Mouse (Mus musculus) lung, postnatal 0 days (tissue): ENCODE data around the gene Sod3.

Experiments
- CTCF ChIP-seq: IDR thresholded peaks from 2 replicates; pipeline ENCODE4 v1.5.1; 2016; ENCODE audit warnings: antibody characterized with exemption, mild to moderate bottlenecking
- EP300 ChIP-seq: IDR thresholded peaks from 2 replicates; pipeline ENCODE4 v1.6.1; 2016; ENCODE audit warnings: antibody characterized with exemption, mild to moderate bottlenecking, control low read depth

- TF ChIP-seq CTCF (no peak), EP300 (peak; percentile 47; the same call in 1 of the 2 replicates)
Measured at GRCm38 (mm10) chr5:52360286-52361049, 3.1 kb upstream of the Sod3 start.
